In genomic region chr2:131132111-131132888, GRCm38 (mm10) we compare ENCODE assay signal across 39 mouse cellular contexts. TPM values are rescaled to one million over a fixed set of nuclear protein-coding genes. Genes with fewer than 3 reads are reported as not detected.
A peak's percentile ranks its signal among the peaks of the same experiment; 100 is the strongest.
DNase-seq lines count a peak whose midpoint lies in the region; ATAC-seq and TF ChIP-seq lines count a peak whose summit lies in the region.
"Had no signal": no experiment of that assay in that cellular context is flagged by ENCODE, and none has a peak within 500 bp of the region (broad histone marks: within the 10 kb centered on the region; RNA-seq: fewer than 3 reads in every experiment).

No protein-coding gene starts in this region.

- DNase-seq in heart, adult 11 months: peak; percentile 80
- DNase-seq in heart, adult 8-10 months (ENCODE audit: low spot score): no peak
- DNase-seq in kidney, postnatal 10 days: peak; percentile 3
- peak; percentile 49 for DNase-seq in midbrain, embryonic 11.5 days (ENCODE audit: low spot score, missing footprints)
- no peak for DNase-seq in midbrain, postnatal 0 days (ENCODE audit: low spot score)
- DNase-seq in embryonic facial prominence, embryonic 14.5 days (ENCODE audit: low spot score): no peak
- DNase-seq in forebrain, embryonic 14.5 days (ENCODE audit: low spot score): no peak
- DNase-seq: adrenal gland, postnatal 14 days; cerebellum, adult 11-12 months; cerebellum, adult 9-11 months; kidney, adult 8-10 months; kidney, postnatal 36 days; lung, adult 18-20 months; midbrain, embryonic 14.5 days; retina, postnatal 1 day; right cerebral cortex, postnatal 14 days; thymus, postnatal 14 days had no signal

- ATAC-seq in kidney, embryonic 16.5 days (ENCODE audit: low FRiP score, low TSS enrichment): no peak
- ATAC-seq in midbrain, embryonic 11.5 days (ENCODE audit: low FRiP score): no peak
- no peak for ATAC-seq in midbrain, postnatal 0 days (ENCODE audit: low FRiP score)
- ATAC-seq in embryonic facial prominence, embryonic 14.5 days (ENCODE audit: low read depth): no peak
- no peak for ATAC-seq in forebrain, embryonic 14.5 days
- ATAC-seq: CD4-positive, CD25-positive, alpha-beta regulatory T cell, adult 4 months; forebrain, embryonic 13.5 days; hindbrain, postnatal 0 days; intestine, embryonic 15.5 days; lung, postnatal 0 days had no signal

- no peaks in the 10 kb centered on the region for H3K9me3 ChIP-seq in kidney, embryonic 16.5 days (ENCODE audit: low read length)
- no peaks in the 10 kb centered on the region for H3K9me3 ChIP-seq in midbrain, embryonic 11.5 days (ENCODE audit: control insufficient read depth, low read length)
- no peaks in the 10 kb centered on the region for H3K9me3 ChIP-seq in midbrain, postnatal 0 days (ENCODE audit: low read length)
- H3K9me3 ChIP-seq in embryonic facial prominence, embryonic 14.5 days (ENCODE audit: control insufficient read depth, low read length): no peaks in the 10 kb centered on the region
- no peaks in the 10 kb centered on the region for H3K9me3 ChIP-seq in forebrain, embryonic 14.5 days (replicated peaks; ENCODE audit: control insufficient read depth, low read length)
- H3K9me3 ChIP-seq: forebrain, embryonic 13.5 days; heart, embryonic 12.5 days; hindbrain, embryonic 12.5 days; intestine, embryonic 15.5 days; limb, embryonic 13.5 days; neural tube, embryonic 15.5 days had no signal

- H3K4me2 ChIP-seq in kidney, embryonic 16.5 days (replicated peaks; ENCODE audit: low read depth, low read length): no peak overlapping the region
- H3K4me2 ChIP-seq in midbrain, embryonic 11.5 days: no peak overlapping the region
- no peak overlapping the region for H3K4me2 ChIP-seq in midbrain, postnatal 0 days (ENCODE audit: low read depth, low read length, poor library complexity, severe bottlenecking)
- no peak overlapping the region for H3K4me2 ChIP-seq in embryonic facial prominence, embryonic 14.5 days (ENCODE audit: low read depth, low read length)
- no peak overlapping the region for H3K4me2 ChIP-seq in forebrain, embryonic 14.5 days (ENCODE audit: low read length)
- H3K4me2 ChIP-seq: forebrain, embryonic 13.5 days; heart, embryonic 12.5 days; hindbrain, embryonic 12.5 days; intestine, embryonic 15.5 days; limb, embryonic 13.5 days; neural tube, embryonic 15.5 days had no signal

- H3K4me1 ChIP-seq in kidney, embryonic 16.5 days (ENCODE audit: insufficient read depth, low read length): peaks cover 24% of the 10 kb centered on the region
- H3K4me1 ChIP-seq in midbrain, embryonic 11.5 days (ENCODE audit: control insufficient read depth, insufficient read depth, low read length): peaks cover 7% of the 10 kb centered on the region
- 0 out of 2 replicates have a peak, but pooled peaks cover 4% of the 10 kb centered on the region for H3K4me1 ChIP-seq in midbrain, postnatal 0 days (ENCODE audit: insufficient read depth, low read length)
- peaks cover 13% of the 10 kb centered on the region; the same call in 1 of the 2 replicates for H3K4me1 ChIP-seq in embryonic facial prominence, embryonic 14.5 days (ENCODE audit: control insufficient read depth, insufficient read depth, low read length)
- H3K4me1 ChIP-seq in forebrain, embryonic 14.5 days (ENCODE audit: control insufficient read depth, insufficient read depth, low read length): peaks cover 3% of the 10 kb centered on the region; the same call in 1 of the 2 replicates

- no peak overlapping the region for H3K4me3 ChIP-seq in kidney, embryonic 16.5 days (ENCODE audit: low read length)
- no peak overlapping the region for H3K4me3 ChIP-seq in midbrain, embryonic 11.5 days (ENCODE audit: low read depth, low read length)
- H3K4me3 ChIP-seq in midbrain, postnatal 0 days (ENCODE audit: low read depth, low read length): no peak overlapping the region
- no peak overlapping the region for H3K4me3 ChIP-seq in embryonic facial prominence, embryonic 14.5 days (ENCODE audit: low read depth, low read length)
- H3K4me3 ChIP-seq in forebrain, embryonic 14.5 days (ENCODE audit: low read depth, low read length): no peak overlapping the region
- H3K4me3 ChIP-seq: forebrain, embryonic 13.5 days; heart, embryonic 12.5 days; hindbrain, embryonic 12.5 days; intestine, embryonic 15.5 days; limb, embryonic 13.5 days; neural tube, embryonic 15.5 days had no signal

- no peak overlapping the region for H3K27ac ChIP-seq in kidney, embryonic 16.5 days (ENCODE audit: low read length)
- no peak overlapping the region for H3K27ac ChIP-seq in midbrain, embryonic 11.5 days (ENCODE audit: low read depth, low read length)
- H3K27ac ChIP-seq in midbrain, postnatal 0 days (ENCODE audit: low read depth, low read length): no peak overlapping the region
- 0 out of 2 replicates have a peak overlapping the region, but pooled peaks have one; percentile 23 for H3K27ac ChIP-seq in embryonic facial prominence, embryonic 14.5 days (replicated peaks; ENCODE audit: low read depth, low read length)
- H3K27ac ChIP-seq in forebrain, embryonic 14.5 days (ENCODE audit: low read depth, low read length): no peak overlapping the region
- H3K27ac ChIP-seq: forebrain, embryonic 13.5 days; hindbrain, embryonic 12.5 days; hindbrain, postnatal 0 days; intestine, embryonic 15.5 days; limb, embryonic 13.5 days; macrophage; neural tube, embryonic 15.5 days had no signal

- peaks cover 2% of the 10 kb centered on the region; the same call in 1 of the 2 replicates for H3K36me3 ChIP-seq in kidney, embryonic 16.5 days (ENCODE audit: insufficient read depth, low read length)
- no peaks in the 10 kb centered on the region for H3K36me3 ChIP-seq in midbrain, embryonic 11.5 days (ENCODE audit: control insufficient read depth, insufficient read depth, low read length)
- no peaks in the 10 kb centered on the region for H3K36me3 ChIP-seq in midbrain, postnatal 0 days (ENCODE audit: insufficient read depth, low read length)
- H3K36me3 ChIP-seq in embryonic facial prominence, embryonic 14.5 days (ENCODE audit: control insufficient read depth, insufficient read depth, low read length): peaks cover 36% of the 10 kb centered on the region
- no peaks in the 10 kb centered on the region for H3K36me3 ChIP-seq in forebrain, embryonic 14.5 days (ENCODE audit: control insufficient read depth, insufficient read depth, low read length)
- H3K36me3 ChIP-seq: heart, embryonic 12.5 days; hindbrain, embryonic 12.5 days; neural tube, embryonic 15.5 days had no signal

- no peak overlapping the region for H3K9ac ChIP-seq in kidney, embryonic 16.5 days (replicated peaks; ENCODE audit: low read length)
- H3K9ac ChIP-seq in midbrain, embryonic 11.5 days (ENCODE audit: low read length): no peak overlapping the region
- no peak overlapping the region for H3K9ac ChIP-seq in midbrain, postnatal 0 days (replicated peaks; ENCODE audit: low read length, poor library complexity, severe bottlenecking)
- no peak overlapping the region for H3K9ac ChIP-seq in embryonic facial prominence, embryonic 14.5 days (ENCODE audit: low read depth, low read length)
- no peak overlapping the region for H3K9ac ChIP-seq in forebrain, embryonic 14.5 days (ENCODE audit: low read length)
- H3K9ac ChIP-seq: forebrain, embryonic 13.5 days; heart, embryonic 12.5 days; hindbrain, embryonic 12.5 days; intestine, embryonic 15.5 days; limb, embryonic 13.5 days; neural tube, embryonic 15.5 days had no signal

- 78% methylated on average over 10 of the region's 10 CpGs for WGBS in kidney, embryonic 16.5 days
- 87% methylated on average over 10 of the region's 10 CpGs for WGBS in midbrain, embryonic 11.5 days
- WGBS in midbrain, postnatal 0 days: 86% methylated on average over 10 of the region's 10 CpGs
- WGBS in embryonic facial prominence, embryonic 14.5 days: 78% methylated on average over 10 of the region's 10 CpGs
- WGBS in forebrain, embryonic 14.5 days: 83% methylated on average over 10 of the region's 10 CpGs

- TF ChIP-seq CTCF in midbrain, postnatal 0 days (IDR thresholded peaks at IDR 0.05): no peak

- no peaks in the 10 kb centered on the region for H3K27me3 ChIP-seq in kidney, embryonic 16.5 days (ENCODE audit: insufficient read depth, low read length)
- H3K27me3 ChIP-seq in midbrain, embryonic 11.5 days (ENCODE audit: control insufficient read depth, insufficient read depth, low read length): no peaks in the 10 kb centered on the region
- no peaks in the 10 kb centered on the region for H3K27me3 ChIP-seq in midbrain, postnatal 0 days (ENCODE audit: insufficient read depth, low read length)
- no peaks in the 10 kb centered on the region for H3K27me3 ChIP-seq in embryonic facial prominence, embryonic 14.5 days (replicated peaks; ENCODE audit: control insufficient read depth, insufficient read depth, low read length)
- no peaks in the 10 kb centered on the region for H3K27me3 ChIP-seq in forebrain, embryonic 14.5 days (replicated peaks; ENCODE audit: control insufficient read depth, insufficient read depth, low read length)
- H3K27me3 ChIP-seq: forebrain, embryonic 13.5 days; hindbrain, embryonic 12.5 days; intestine, embryonic 15.5 days; limb, embryonic 13.5 days had no signal

RNA-seq across cellular contexts. Expression of gene Gm11037, which starts 1.0 kb away (rescaled TPM):
- total RNA-seq in heart, adult 8-10 months (2022): not detected
- polyA plus RNA-seq in kidney, embryonic 16.5 days (2015; fragmentation: Nextera tagmentation; extraction: Ambion mirVana): not detected in 2 replicates
- not detected in 2 replicates for polyA plus RNA-seq in midbrain, embryonic 11.5 days (2014; fragmentation: Nextera tagmentation; extraction: Ambion mirVana)
- total RNA-seq in midbrain, postnatal 0 days (2014; rRNA removed): not detected in 2 replicates
- polyA plus RNA-seq in midbrain, postnatal 0 days (2015; fragmentation: Nextera tagmentation; extraction: Ambion mirVana): not detected in 2 replicates
- not detected in 2 replicates for polyA plus RNA-seq in embryonic facial prominence, embryonic 14.5 days (2014; fragmentation: Nextera tagmentation; extraction: Ambion mirVana)
- polyA plus RNA-seq in forebrain, embryonic 14.5 days (2014; fragmentation: Nextera tagmentation; extraction: Ambion mirVana): not detected in 2 replicates
- total RNA-seq: adrenal gland, postnatal 14 days; common myeloid progenitor, adult 5-6 weeks; heart, postnatal 10 days; hindbrain, postnatal 0 days; layer of hippocampus, adult 8-10 months; layer of hippocampus, postnatal 25 days; left cerebral cortex, adult 8-10 months; left cerebral cortex, postnatal 36 days; megakaryocyte-erythroid progenitor cell, adult 5-6 weeks had no signal
- polyA plus RNA-seq: CD4-positive, CD25-positive, alpha-beta regulatory T cell, adult 4 months; forebrain, embryonic 13.5 days; gonadal fat pad, adult 2 months; heart, embryonic 12.5 days; hindbrain, embryonic 12.5 days; hindbrain, postnatal 0 days; intestine, embryonic 15.5 days; limb, embryonic 13.5 days; lung, postnatal 0 days; macrophage; midbrain, embryonic 14.5 days; neural tube, embryonic 15.5 days; small intestine, adult 2 months; stomach, embryonic 14.5 days; testis, adult 2 months had no signal

RNA-seq across cellular contexts. Expression of gene Hspa12b, which starts 5.2 kb away (rescaled TPM):
- 10 to 100 TPM; 21.5 to 33.7 (median 31.0) TPM for total RNA-seq in heart, adult 8-10 months (2022)
- polyA plus RNA-seq in kidney, embryonic 16.5 days (2015; fragmentation: Nextera tagmentation; extraction: Ambion mirVana): 22.2 and 23.7 TPM in 2 replicates
- polyA plus RNA-seq in midbrain, embryonic 11.5 days (2014; fragmentation: Nextera tagmentation; extraction: Ambion mirVana): 2.9 and 3.3 TPM in 2 replicates
- 10.1 and 11.1 TPM in 2 replicates for total RNA-seq in midbrain, postnatal 0 days (2014; rRNA removed)
- polyA plus RNA-seq in midbrain, postnatal 0 days (2015; fragmentation: Nextera tagmentation; extraction: Ambion mirVana): 2.9 and 3.2 TPM in 2 replicates
- polyA plus RNA-seq in embryonic facial prominence, embryonic 14.5 days (2014; fragmentation: Nextera tagmentation; extraction: Ambion mirVana): 9.2 and 10.9 TPM in 2 replicates
- polyA plus RNA-seq in forebrain, embryonic 14.5 days (2014; fragmentation: Nextera tagmentation; extraction: Ambion mirVana): 1.6 and 1.8 TPM in 2 replicates
- polyA plus RNA-seq: CD4-positive, CD25-positive, alpha-beta regulatory T cell, adult 4 months had no signal

RNA-seq across cellular contexts. Expression of gene 1700037H04Rik, which starts 27.6 kb away (rescaled TPM):
- 10 to 100 TPM in 3 of 4 experiments, 1 to 10 TPM in 1; 9.7 to 12.1 (median 10.5) TPM for total RNA-seq in heart, adult 8-10 months (2022)
- 98.2 and 101 TPM in 2 replicates for polyA plus RNA-seq in kidney, embryonic 16.5 days (2015; fragmentation: Nextera tagmentation; extraction: Ambion mirVana)
- polyA plus RNA-seq in midbrain, embryonic 11.5 days (2014; fragmentation: Nextera tagmentation; extraction: Ambion mirVana): 112 and 122 TPM in 2 replicates
- 44.8 and 89.5 TPM in 2 replicates for total RNA-seq in midbrain, postnatal 0 days (2014; rRNA removed)
- polyA plus RNA-seq in midbrain, postnatal 0 days (2015; fragmentation: Nextera tagmentation; extraction: Ambion mirVana): 59.1 and 60.4 TPM in 2 replicates
- polyA plus RNA-seq in embryonic facial prominence, embryonic 14.5 days (2014; fragmentation: Nextera tagmentation; extraction: Ambion mirVana): 64.6 and 69.4 TPM in 2 replicates
- polyA plus RNA-seq in forebrain, embryonic 14.5 days (2014; fragmentation: Nextera tagmentation; extraction: Ambion mirVana): 110 and 112 TPM in 2 replicates

RNA-seq across cellular contexts. Expression of gene Siglec1, which starts 45.7 kb away (rescaled TPM):
- 1 to 10 TPM in 3 of 4 experiments, under 1 TPM in 1; 0.98 to 2.4 (median 1.5) TPM for total RNA-seq in heart, adult 8-10 months (2022)
- polyA plus RNA-seq in kidney, embryonic 16.5 days (2015; fragmentation: Nextera tagmentation; extraction: Ambion mirVana): 0.29 and 0.46 TPM in 2 replicates
- 0.10 TPM in 2 replicates for polyA plus RNA-seq in midbrain, embryonic 11.5 days (2014; fragmentation: Nextera tagmentation; extraction: Ambion mirVana)
- 1.4 and 1.9 TPM in 2 replicates for total RNA-seq in midbrain, postnatal 0 days (2014; rRNA removed)
- polyA plus RNA-seq in midbrain, postnatal 0 days (2015; fragmentation: Nextera tagmentation; extraction: Ambion mirVana): 0.22 and 0.27 TPM in 2 replicates
- polyA plus RNA-seq in embryonic facial prominence, embryonic 14.5 days (2014; fragmentation: Nextera tagmentation; extraction: Ambion mirVana): 0.58 and 0.70 TPM in 2 replicates
- polyA plus RNA-seq in forebrain, embryonic 14.5 days (2014; fragmentation: Nextera tagmentation; extraction: Ambion mirVana): 0.10 and 0.25 TPM in 2 replicates
- polyA plus RNA-seq: CD4-positive, CD25-positive, alpha-beta regulatory T cell, adult 4 months had no signal

RNA-seq across cellular contexts. Expression of gene Cenpb, which starts 47.6 kb away (rescaled TPM):
- total RNA-seq in heart, adult 8-10 months (2022): 10 to 100 TPM; 89.5 to 93.4 (median 90.3) TPM
- 9.7 and 10.1 TPM in 2 replicates for polyA plus RNA-seq in kidney, embryonic 16.5 days (2015; fragmentation: Nextera tagmentation; extraction: Ambion mirVana)
- 8.7 and 9.5 TPM in 2 replicates for polyA plus RNA-seq in midbrain, embryonic 11.5 days (2014; fragmentation: Nextera tagmentation; extraction: Ambion mirVana)
- total RNA-seq in midbrain, postnatal 0 days (2014; rRNA removed): 98.2 and 103 TPM in 2 replicates
- polyA plus RNA-seq in midbrain, postnatal 0 days (2015; fragmentation: Nextera tagmentation; extraction: Ambion mirVana): 11.7 and 13.1 TPM in 2 replicates
- 10.4 and 10.6 TPM in 2 replicates for polyA plus RNA-seq in embryonic facial prominence, embryonic 14.5 days (2014; fragmentation: Nextera tagmentation; extraction: Ambion mirVana)
- polyA plus RNA-seq in forebrain, embryonic 14.5 days (2014; fragmentation: Nextera tagmentation; extraction: Ambion mirVana): 9.3 and 9.7 TPM in 2 replicates

Comparison
In these comparisons a context has a peak if more than half of its experiments do, and no peak if none do; other contexts are left out.
1. DNase-seq: peak in heart, adult 11 months (single experiment), kidney, postnatal 10 days (single experiment) and midbrain, embryonic 11.5 days (single experiment); none in heart, adult 8-10 months (single experiment), midbrain, postnatal 0 days (single experiment), embryonic facial prominence, embryonic 14.5 days (single experiment) and forebrain, embryonic 14.5 days (single experiment).